Mouse (Mus musculus): Measurements from ENCODE around the gene G3bp1.

Gene G3bp1

DNA sequence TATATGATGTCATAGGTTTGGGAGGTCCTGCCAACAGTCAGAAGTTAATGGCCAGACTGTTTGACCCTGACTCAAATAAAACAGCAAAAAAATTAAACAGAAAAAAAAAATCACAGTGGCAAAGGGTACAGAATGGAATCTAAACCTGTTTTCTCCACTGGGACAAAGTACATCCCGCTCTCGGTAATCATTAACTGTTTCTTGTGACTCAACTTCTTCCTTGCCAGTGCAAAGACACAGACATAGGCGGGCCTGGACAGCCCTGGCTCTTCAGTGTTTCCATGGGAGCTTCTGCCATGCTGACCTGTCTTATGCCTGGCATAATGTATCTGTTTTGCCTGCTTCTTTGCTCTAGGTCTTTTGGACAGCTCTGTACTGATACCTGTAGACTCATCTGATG, 4.3 kb upstream of the G3bp1 start:
- DNase-seq: no peak

DNA sequence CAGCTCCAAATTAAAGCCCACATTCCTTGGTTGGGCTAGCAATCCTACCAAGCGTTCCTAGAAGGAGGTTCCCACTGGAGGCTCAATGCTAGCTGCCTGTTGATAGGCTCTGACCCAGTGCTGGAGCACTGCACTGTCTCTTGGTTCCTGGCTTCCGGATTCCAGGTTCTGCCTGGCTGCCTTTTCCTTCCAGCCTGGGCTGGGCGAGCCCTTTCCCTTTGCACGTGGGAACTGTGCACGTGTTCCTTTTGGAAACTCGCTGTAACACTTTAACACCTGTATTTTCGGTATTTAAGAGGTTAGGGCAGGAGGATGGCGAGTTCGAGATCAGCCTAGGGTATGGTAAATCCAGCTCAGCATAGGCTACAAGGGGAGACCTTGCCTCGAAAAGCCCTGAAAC, 1.5 kb upstream of the G3bp1 start:
- DNase-seq: no peak

DNA sequence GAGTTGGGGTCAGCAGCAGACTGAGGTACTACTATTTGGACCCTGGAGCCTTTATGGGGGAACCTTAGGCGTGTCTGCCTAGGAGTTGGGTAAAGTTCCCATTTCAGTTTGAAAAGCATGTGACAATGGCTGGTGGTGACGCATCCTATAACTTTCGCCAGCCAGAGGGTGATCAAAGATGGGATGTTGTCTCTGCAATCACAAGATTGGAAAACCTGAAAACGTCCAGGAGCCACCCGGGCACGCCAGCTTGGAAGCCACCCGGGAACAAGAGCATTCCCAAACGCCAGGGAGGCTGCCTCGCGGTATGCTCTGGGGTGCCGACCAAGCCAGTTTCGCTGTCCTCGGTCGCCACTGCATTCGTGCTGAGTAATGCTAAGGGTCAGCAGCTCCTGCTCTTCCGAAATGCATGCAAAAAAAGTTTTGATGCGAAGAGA, 856 bp upstream of the G3bp1 start:
- no peak for DNase-seq

DNA sequence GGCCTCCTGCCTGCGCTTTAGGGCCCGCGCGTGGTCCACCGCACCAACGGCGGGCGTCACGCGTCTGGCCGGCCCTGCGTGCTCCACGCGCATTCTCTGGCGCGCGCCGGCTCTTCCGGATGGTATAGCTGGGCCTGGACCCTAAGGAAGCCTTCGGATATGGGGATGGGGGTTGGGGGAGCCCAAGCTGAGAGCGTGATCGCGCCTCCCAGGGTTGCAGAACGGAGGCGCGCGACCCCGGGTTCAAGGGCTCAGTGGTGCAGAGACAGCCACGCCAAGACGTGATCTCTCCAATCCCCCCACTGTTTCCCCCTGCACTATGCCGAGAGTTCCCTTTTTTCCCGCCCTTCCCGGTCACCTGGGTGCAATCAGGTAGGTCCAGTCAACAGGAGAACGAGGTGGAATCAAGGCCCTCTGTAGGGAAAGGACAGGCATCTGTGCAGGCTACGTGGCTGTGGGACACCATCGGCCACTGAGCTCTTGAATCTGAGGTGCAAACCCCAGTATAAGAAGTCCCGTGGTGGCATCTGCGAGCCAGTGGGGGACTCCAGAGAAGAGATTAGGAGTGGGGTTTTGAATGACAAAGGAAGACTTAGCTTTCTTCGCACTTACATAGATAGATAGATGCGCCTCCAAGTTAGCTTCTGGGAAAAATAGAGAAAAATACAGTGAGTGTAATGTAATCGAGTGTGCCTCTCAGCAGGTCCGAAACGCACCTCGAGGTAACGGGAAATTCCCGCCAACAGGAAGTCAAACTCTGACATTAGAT, 622 bp downstream of the G3bp1 start:
- peak; percentile 68 for DNase-seq

DNA sequence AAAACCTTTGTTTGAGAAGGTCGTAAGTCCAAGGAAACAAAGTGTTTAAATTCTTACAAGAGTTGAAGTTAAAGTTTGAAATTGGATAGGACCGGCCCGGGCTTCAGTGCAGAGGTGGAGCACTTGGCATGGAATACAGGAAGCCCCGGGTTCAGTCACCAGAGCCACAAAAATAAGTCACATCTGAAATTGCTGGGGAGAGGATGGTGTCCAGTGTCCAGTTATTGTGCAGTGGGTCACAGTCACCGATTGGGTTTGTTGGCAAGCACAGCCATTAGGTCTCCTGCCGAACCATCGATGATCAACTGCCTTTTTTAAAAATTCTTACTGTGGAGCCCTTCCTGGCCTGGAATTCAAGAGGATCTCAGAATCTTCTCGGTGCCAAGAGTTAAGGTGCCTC, 1.3 kb downstream of the G3bp1 start:
- DNase-seq: no peak

DNA sequence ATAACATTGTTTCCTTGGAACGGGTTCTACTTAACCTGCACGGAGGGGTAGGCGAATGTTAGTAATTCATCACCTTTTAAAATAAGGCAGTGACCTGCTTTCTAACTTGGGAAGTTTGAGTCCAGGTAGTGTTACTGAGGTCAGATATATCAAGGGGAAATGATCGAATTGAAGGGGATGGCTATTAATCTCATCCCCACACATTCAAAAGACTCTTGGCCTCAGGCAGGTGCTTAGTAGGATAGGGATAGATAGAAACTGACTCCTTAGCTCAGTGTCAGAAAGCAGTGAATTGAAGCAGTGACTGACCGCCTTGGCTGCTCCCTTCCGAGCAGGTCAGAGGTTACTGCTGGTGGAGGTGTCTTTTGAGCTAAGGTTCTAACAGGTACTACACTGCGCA, 2.0 kb downstream of the G3bp1 start:
- DNase-seq: no peak

DNA sequence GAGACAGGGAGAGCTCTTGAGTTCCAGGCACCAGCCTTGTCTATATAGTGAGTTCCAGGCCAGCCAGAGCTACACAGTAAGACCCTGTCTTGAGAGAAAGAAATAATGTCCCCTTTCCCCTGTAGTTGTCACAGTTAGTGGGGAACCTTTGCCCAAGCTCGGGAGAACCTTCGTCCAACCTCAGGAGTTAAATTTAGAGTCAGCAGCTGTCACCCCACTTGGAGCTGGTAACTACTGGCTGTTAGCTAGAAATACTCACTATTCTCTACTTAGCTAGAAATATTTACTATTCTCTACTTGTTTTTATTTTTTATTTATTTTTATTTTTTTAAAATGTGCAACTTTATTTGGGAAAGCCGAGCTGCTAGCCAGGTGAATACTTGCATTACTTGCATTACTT, 3.7 kb downstream of the G3bp1 start:
- no peak for DNase-seq

DNA sequence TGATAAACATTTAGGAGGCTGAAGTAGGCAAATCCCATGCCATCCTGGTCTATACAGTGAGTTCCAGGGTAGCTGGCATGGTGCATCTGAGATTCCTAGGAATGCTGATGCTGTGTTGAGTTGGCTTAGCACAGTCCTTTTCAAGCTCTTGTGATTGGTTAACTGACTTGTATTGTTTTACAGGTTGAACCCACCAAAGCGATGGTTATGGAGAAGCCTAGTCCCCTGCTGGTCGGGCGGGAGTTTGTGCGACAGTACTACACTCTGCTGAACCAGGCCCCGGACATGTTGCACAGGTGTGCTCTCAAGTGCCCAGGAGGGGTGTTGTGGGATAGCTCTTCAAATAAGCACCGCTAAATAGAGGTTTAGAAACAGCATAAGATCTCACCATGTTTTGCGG, 16.0 kb downstream of the G3bp1 start:
- DNase-seq: no peak

DNA sequence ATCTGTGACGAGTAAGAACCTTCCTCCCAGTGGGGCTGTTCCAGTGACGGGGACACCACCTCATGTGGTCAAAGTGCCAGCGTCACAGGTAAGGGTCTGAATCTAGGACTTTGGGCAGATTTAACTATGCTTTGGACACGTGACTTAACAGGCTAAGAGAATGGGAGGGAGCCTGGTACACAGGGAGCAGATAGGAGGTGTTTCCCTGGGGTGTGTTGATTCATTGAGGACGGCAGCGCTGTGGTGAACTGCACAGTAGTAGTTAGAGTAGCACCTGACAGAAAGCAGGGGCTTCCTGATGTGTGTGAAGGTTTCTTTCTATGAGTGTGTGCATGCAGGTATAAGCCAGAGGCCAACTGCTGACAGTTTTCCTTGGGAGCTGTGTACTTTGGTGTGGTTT, 26.7 kb downstream of the G3bp1 start:
- DNase-seq: no peak

DNA sequence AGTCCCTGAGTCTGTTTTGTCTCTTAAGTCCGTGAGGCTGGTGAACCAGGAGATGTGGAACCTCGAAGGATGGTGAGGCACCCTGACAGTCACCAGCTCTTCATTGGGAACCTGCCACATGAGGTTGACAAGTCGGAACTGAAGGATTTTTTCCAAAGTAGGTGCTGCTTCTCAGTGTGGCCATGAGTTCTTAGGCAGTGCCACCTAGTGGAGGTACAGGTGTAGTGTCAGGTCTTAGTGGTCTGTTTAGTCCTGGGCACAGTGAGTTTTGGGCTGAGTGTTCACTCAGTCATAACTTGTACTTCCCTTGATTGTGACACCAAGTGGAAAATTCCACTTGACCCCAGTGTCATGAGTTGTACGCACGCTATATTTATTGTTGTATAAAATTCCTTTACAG, 28.4 kb downstream of the G3bp1 start:
- DNase-seq: peak; percentile 51

DNA sequence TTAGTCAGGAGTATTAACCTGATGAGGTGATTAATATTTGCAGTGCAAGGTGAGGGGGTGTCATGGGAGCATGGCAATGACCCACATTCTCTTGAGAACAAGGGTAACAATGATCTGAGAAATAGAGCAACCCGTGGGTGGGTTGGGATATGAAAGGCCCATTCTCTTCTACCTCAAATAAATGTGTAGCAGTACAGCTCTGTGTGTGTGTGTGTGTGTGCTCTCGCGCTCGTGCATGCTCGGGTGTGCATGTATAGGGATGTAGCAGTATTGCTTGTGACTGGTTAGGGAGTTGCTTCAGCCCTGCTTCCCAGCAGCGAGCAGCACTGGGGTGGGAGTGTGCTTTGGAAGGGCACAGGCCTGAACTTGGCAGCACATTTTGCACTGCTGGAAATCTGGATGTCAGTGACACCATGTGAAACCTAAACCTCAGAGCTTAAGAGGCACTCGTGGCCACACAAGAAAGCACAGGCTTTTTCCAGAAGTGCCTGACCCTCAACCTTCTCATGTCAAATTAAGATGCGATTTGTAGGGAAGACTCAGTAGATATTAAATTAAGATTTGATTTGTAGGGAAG, 32.6 kb downstream of the G3bp1 start:
- DNase-seq: no peak

DNA sequence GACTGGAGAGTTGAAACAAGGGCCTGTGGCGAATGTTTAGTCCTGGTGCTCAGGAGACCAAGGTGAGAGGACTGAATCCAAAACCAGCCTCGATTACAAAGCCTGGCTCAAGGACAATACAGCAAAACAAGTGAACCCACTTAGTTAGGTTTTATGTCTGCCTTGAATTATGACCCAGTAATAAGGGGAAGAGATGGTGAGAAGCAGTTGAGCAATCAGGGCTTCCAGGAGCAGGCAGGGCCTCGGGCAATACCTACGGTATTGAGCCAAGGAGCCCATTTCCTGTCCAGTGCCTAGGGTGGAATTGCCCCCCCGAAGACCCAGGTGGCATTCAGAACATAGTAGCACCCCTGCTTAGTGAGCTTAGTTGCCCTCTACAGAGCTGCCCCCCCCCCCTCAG, 33.4 kb downstream of the G3bp1 start:
- DNase-seq: no peak

DNA sequence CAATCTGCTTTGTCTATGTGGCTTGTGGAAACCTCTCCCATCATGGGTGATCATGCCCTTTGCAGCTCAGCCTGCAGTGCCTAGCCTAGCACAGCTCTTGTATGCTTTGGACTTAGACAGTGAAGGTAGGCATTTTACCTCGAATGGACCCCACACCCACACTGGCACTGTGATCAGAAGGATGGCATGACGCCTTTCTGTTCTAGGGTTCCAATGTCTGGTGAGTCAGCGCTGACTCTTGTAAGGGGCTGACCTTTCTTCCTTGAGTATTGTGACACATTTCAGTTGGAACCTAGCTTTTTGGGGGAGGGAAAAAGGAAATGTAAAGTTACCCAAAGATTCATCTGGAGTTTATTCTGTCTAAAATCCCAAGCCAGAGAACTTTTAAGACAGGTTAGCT, 36.0 kb downstream of the G3bp1 start:
- DNase-seq: no peak

DNA sequence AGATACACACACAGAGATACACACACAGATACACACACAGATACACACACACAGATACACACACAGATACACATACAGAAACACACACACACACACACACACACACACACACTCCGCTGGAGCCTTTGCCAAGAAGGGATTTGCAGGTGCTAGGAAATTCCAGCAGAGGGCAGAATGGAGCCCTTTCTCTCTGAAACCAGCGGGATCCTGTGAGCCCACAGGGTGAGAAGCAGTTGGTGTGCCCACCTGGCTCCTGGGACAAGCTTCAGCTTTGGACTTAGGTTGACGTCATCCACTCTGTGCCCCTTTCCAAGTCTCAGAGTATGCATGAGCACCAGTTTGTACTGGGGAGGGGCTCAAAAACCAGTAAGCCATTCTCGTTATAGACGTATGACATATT, 41.9 kb downstream of the G3bp1 start:
- DNase-seq: peak; percentile 33

DNA sequence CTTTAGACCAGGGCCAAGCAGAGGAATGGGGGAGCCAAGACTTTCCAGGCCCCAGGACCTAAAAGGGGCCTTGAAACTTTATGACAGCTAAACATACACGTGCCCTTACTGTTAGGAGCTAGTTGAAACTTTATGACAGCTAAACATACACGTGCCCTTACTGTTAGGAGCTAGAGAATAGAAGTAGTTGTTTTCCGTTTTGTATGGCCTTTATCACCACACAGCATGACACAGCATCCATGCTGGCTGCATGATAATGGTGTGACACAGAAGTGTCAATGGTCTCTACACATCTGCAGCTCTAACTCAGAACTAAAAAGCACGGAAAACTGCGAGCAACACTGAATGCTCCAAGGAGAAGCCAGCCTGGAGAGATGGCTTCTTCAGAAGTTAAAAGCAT, 48.2 kb downstream of the G3bp1 start:
- no peak for DNase-seq

DNA sequence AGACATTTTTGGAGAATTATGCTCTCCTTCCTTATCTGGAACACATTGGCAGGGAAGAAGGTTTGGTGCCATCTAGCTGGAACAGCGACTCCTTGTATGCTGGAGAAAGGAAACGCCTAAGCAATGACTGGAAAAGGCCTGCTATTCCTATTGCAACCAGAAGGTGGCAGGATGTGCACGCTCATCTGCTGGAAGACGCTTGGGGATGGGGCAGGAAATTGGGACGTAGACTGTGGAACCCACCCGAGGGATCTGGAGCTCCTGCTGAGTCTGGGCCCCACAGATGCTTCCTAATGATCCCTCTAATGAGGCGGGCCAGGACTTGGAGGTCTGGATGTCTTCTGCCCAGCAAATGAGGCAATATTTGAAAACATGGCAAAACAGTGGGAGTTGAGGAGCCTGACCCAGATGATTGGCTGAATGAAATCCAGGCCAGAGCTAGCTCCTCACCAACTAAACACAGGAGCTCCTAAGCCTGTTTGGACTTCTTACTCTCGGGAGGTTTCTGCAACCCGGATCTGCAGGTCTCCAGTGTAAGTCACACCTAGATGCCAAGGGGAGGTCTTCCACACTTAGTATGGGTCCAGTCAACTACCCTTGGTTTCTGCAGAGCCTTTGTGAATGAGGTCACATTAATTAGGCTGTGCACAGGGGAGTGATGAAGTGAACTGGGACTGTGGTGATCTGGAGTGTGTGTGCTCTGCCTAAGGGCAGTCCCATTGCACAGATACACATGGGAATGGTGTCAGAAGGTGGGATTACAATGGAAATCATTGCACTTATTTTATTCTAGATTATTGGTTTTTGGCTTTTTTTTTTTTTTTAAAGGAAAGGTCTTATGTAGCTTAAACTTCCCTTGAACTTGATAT, 49.6 kb downstream of the G3bp1 start:
- DNase-seq: peak; percentile 59

DNA sequence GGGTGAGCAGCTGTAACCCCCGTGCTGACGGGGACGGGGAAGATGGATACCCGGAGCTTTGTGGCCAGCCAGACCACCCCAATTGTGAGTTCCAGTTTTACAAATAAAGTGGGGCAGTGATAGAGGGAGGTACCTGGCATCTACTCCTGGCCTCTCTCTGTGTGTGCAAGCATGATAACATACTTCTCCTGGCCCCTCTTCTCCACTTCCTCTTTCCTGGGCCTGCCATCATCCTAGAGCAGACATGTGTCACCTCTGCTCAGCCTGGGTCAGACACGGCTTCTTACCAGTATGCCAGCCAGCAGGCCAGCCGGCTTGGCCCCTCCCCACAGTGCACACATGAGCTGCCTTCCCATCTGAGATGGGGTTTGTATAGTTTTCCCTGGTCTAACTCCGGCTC, 61.3 kb downstream of the G3bp1 start:
- no peak for DNase-seq

DNA sequence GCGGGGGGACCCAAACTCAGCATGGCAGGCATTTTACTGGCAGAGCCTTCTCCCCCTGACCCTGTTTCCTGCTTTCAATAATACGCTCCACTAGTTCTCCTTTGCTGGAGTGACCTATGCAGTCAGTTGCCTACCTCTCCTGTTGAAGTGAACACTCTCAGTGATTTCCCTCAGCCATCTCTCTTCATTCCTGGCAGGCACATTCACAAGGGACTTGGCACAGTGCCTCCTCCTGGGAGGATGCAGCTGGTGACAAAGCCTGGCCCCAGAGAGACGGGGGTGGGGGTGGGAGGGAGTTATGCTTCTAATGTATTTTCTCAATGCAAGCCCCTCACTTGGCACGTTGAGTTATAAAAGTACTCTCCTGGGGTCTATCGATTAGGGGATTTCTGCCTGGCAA, 63.9 kb downstream of the G3bp1 start:
- DNase-seq: no peak

DNA sequence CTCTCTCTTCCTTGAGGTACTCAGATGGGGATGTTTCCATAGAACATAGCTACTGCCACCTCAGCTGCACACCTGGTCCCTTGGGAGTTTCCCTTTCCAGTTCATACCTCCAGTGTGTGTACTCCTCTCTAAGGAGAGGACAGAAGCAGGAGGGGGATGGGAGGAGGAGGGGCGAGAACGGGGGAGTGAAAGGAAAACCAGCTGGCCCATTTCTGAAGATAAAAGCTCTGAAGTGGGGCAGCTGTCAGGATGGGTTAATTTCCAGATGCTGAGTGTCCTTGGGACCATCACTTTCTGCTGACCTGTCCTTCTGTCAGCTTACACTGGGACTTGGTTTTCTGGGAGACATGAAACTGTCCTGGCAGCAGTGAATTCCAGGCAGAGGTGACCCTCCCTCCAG, 65.3 kb downstream of the G3bp1 start:
- DNase-seq: no peak

DNA sequence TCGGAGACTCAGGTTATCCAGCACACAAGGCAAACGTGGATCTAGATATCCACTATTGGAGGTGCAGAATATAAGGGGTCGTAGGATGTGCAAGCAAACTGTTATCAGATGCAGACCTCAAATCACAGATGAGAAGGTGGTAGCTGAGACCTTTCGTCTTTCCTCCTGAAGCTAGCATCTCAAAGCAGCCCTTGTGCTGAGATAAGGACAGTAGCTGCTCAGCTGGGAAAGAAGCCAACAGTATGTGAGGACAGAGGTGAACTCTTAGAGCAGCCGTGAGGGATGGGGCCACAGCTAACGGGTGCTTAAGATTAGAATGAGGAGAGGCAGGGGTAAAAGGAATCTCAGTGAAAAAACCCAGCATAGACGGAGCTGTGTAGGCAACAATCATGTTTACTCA, 72.6 kb downstream of the G3bp1 start:
- DNase-seq: no peak

DNA sequence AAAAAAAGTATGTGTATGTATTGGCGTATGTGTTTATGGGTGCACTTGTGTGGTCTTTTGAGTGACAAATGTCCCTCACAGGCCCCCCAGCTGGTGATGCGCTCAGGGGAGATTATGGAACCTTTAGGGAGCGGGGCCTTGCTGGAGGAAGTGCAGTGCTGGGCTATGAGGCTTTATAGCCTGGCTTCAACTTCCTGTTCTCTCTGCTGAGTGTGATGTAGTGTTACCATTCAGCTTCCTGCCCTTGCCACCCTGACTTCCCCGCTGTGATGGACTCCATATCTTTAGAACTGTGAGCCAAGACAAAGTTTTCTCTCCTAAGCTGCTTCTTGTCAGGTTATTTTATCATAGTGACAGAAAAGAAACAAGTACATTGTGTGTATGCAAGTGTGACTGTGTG, 73.2 kb downstream of the G3bp1 start:
- DNase-seq: no peak

DNA sequence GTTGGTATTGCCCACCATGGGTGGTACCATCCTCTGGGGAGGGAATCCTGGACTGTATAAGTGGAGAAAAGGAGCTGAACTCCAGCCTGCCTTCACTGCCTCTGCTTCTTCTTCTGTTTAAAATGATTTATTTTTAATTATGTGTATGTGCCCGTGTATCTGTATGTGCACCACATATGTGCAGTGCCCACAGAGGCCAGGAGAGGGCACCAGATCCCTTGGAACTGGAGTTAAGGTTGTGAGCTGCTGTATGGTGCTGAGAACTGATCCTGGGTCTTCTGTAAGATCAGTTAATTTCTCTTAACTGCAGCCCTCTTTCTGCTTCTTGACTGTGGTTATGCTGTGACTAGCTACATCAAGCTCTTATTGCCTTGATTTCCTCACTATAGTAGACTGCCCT, 76.2 kb downstream of the G3bp1 start:
- DNase-seq: peak; percentile 6
